Mouse (Mus musculus) embryonic facial prominence, embryonic 15.5 days (tissue): Measurements from ENCODE around the gene Tmco1. TPM values are rescaled to one million over a fixed set of nuclear protein-coding genes. Genes with fewer than 3 reads are reported as not detected.

Source experiments
- ATAC-seq: fragments of 200-750 bp; cut with Nextera tagmentation; 2 replicates; pipeline ENCODE4 v1.8.0; 2017; ENCODE audit warnings: low read depth, moderate TSS enrichment; ENCODE audit not compliant: insufficient number of reproducible peaks, low FRiP score, low TSS enrichment
- H3K27ac ChIP-seq: fragments of 300-500 bp; sonication (generic); replicated peaks from 2 replicates; pipeline ENCODE4 v1.5.1; 2015; ENCODE audit warnings: mild to moderate bottlenecking, inconsistent platforms
- H3K27me3 ChIP-seq: fragments of 300-500 bp; sonication (generic); 2 replicates; pipeline ENCODE4 v1.6.1; 2015; ENCODE audit warnings: inconsistent platforms
- H3K36me3 ChIP-seq: fragments of 300-500 bp; sonication (generic); 2 replicates; pipeline ENCODE4 v1.6.1; 2015; ENCODE audit warnings: mild to moderate bottlenecking, inconsistent platforms
- H3K4me1 ChIP-seq: fragments of 300-500 bp; sonication (generic); 2 replicates; pipeline ENCODE4 v1.6.1; 2015; ENCODE audit warnings: inconsistent platforms
- H3K4me2 ChIP-seq: fragments of 300-500 bp; sonication (generic); replicated peaks from 2 replicates; pipeline ENCODE4 v1.6.1; 2015; ENCODE audit warnings: mild to moderate bottlenecking, inconsistent platforms
- H3K4me3 ChIP-seq: fragments of 300-500 bp; sonication (generic); replicated peaks from 2 replicates; pipeline ENCODE4 v1.5.1; 2015; ENCODE audit warnings: mild to moderate bottlenecking, inconsistent platforms
- H3K9ac ChIP-seq: fragments of 300-500 bp; sonication (generic); 2 replicates; pipeline ENCODE4 v1.6.1; 2015; ENCODE audit warnings: inconsistent platforms
- H3K9me3 ChIP-seq: fragments of 300-500 bp; sonication (generic); replicated peaks from 2 replicates; pipeline ENCODE4 v1.6.1; 2016; ENCODE audit warnings: inconsistent platforms
- WGBS: fragments of 180-500 bp; shearing (Covaris S2); methylation state at CpG from one replicate; pipeline ENCODE4 v1.1.7; 2015; 5-methylcytosine and 5-hydroxymethylcytosine counted together
- polyA plus RNA-seq: library from polyadenylated mRNA; unstranded; fragments of >200 nt; fragmentation: Nextera tagmentation; extraction: Ambion mirVana; gene quantifications from 2 replicates; pipeline ENCODE4 v1.2.1, GENCODE M21; 2015

Gene Tmco1
- polyA plus RNA-seq, 1 experiment from 2014 or later = 92.5 TPM

DNA sequence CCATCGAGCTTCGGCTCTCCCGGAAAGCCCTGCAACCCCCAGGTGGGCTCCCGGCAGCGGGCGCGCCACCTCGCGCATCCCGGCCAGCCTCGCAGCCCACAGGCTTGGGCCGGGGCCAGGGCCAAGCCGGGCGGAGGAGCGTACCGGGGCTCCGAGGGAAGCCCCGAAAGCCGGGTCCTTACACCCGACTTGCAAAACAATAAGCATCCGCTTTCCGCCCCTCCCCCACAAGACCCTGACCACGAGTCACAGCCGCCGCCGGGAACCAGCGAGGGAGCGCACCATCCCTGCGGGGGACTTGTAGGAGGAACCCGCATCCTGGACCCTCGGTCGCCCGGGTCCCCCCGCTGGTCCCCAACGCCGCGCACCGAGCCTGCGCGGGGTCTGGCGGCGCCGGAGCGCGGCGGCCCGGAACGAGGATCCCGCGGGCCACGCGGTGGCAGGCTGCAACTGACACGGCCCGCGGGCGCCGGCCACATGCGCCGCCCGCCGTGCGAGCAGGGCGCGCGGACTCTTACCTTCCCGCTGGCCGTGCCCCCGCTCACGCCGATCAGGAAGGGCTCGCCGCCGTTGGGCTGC lies 23.8 kb upstream of the Tmco1 start:
- Histone ChIP-seq H3K9me3 (no peaks in the 10 kb centered on the region), H3K4me1 (peaks cover 29% of the 10 kb centered on the region), H3K4me3 (peak overlapping the region; percentile 89), H3K4me2 (peak overlapping the region; percentile 87), H3K27me3 (no peaks in the 10 kb centered on the region; the same call in 1 of the 2 replicates), H3K36me3 (no peaks in the 10 kb centered on the region), H3K27ac (peak overlapping the region; percentile 88), H3K9ac (peak overlapping the region; percentile 70)
- peak; percentile 48; the same call in 1 of the 2 replicates for ATAC-seq
- WGBS = under 1% methylated on average over 70 of the region's 73 CpGs

GRCm38 (mm10) chr1:167284837-167285319 lies 23.3 kb upstream of the Tmco1 start:
- Histone ChIP-seq H3K36me3 (no peaks in the 10 kb centered on the region), H3K27me3 (peaks cover 4% of the 10 kb centered on the region), H3K4me3 (peak overlapping the region; percentile 89), H3K9me3 (no peaks in the 10 kb centered on the region), H3K27ac (peak overlapping the region; percentile 88), H3K4me1 (peaks cover 34% of the 10 kb centered on the region), H3K4me2 (peak overlapping the region; percentile 87), H3K9ac (peak overlapping the region; percentile 70)
- WGBS = under 1% methylated on average over 51 of the region's 51 CpGs
- peak; percentile 87 for ATAC-seq

GRCm38 (mm10) chr1:167285320-167285355 lies 23.0 kb upstream of the Tmco1 start, which contains the start of gene Uck2:
TSS of gene Uck2 (minus strand) at chr1:167285320.
- 0% methylated on average over 2 of the region's 2 CpGs for WGBS
- H3K4me1 ChIP-seq = peaks cover 35% of the 10 kb centered on the region
- H3K27ac ChIP-seq = peak within 1 kb of the TSS; percentile 88
- no peaks in the 10 kb centered on the region for H3K36me3 ChIP-seq
- H3K27me3 ChIP-seq = peaks cover 5% of the 10 kb centered on the region
- peak within 1 kb of the TSS; percentile 87 for H3K4me2 ChIP-seq
- H3K9me3 ChIP-seq = no peaks in the 10 kb centered on the region
- H3K9ac ChIP-seq = peak within 1 kb of the TSS; percentile 70
- no peak for ATAC-seq
- peak within 1 kb of the TSS; percentile 89 for H3K4me3 ChIP-seq

- H3K27me3 ChIP-seq = peaks cover 5% of the 10 kb centered on the region
- peak overlapping the region; percentile 88 for H3K27ac ChIP-seq
- no peaks in the 10 kb centered on the region for H3K9me3 ChIP-seq
- peaks cover 35% of the 10 kb centered on the region for H3K4me1 ChIP-seq
- peak overlapping the region; percentile 87 for H3K4me2 ChIP-seq
- H3K36me3 ChIP-seq = no peaks in the 10 kb centered on the region
- H3K9ac ChIP-seq = peak overlapping the region; percentile 70
- H3K4me3 ChIP-seq = peak overlapping the region; percentile 89
- 4% methylated on average over 8 of the region's 8 CpGs for WGBS
- ATAC-seq = no peak
These were observed 22.8 kb upstream of the Tmco1 start for GRCm38 (mm10) chr1:167285356-167285755.

DNA sequence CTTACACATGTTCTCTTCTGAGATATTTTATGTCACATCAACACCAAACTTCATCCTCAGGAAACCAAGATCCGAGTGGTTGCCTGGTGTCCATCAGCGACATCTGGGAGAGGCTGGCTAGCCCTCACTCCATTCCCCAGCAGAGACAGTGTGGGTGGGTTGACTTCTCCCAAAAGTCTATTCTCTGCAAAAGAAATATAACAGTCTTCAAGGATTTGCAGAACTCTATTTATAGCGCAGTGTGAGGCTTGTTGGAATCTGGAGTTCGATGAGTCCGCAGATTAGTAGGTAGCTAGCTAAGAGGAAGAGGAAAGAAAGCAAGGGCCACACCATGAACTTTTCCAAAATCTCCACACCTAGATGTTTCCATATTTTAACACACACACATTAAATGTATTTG lies 21.0 kb upstream of the Tmco1 start:
- WGBS = 80% methylated on average over 5 of the region's 5 CpGs

GRCm38 (mm10) chr1:167288665-167289538 lies 19.3 kb upstream of the Tmco1 start:
- H3K4me2 ChIP-seq = no peak overlapping the region
- 36% methylated on average over 11 of the region's 11 CpGs for WGBS
- H3K9me3 ChIP-seq = no peaks in the 10 kb centered on the region
- no peaks in the 10 kb centered on the region for H3K36me3 ChIP-seq
- no peak for ATAC-seq
- H3K27me3 ChIP-seq = peaks cover 5% of the 10 kb centered on the region
- peaks cover 23% of the 10 kb centered on the region for H3K4me1 ChIP-seq
- H3K4me3 ChIP-seq = no peak overlapping the region
- no peak overlapping the region for H3K9ac ChIP-seq
- H3K27ac ChIP-seq = no peak overlapping the region

More for the DNA sequence above, 21.0 kb upstream of the Tmco1 start:
- H3K27me3 ChIP-seq = peaks cover 5% of the 10 kb centered on the region
- H3K27ac ChIP-seq = no peak overlapping the region
- H3K4me1 ChIP-seq = peaks cover 34% of the 10 kb centered on the region
- no peak overlapping the region for H3K4me2 ChIP-seq
- H3K4me3 ChIP-seq = no peak overlapping the region
- ATAC-seq = no peak
- H3K9ac ChIP-seq = no peak overlapping the region
- H3K36me3 ChIP-seq = no peaks in the 10 kb centered on the region
- H3K9me3 ChIP-seq = no peaks in the 10 kb centered on the region

DNA sequence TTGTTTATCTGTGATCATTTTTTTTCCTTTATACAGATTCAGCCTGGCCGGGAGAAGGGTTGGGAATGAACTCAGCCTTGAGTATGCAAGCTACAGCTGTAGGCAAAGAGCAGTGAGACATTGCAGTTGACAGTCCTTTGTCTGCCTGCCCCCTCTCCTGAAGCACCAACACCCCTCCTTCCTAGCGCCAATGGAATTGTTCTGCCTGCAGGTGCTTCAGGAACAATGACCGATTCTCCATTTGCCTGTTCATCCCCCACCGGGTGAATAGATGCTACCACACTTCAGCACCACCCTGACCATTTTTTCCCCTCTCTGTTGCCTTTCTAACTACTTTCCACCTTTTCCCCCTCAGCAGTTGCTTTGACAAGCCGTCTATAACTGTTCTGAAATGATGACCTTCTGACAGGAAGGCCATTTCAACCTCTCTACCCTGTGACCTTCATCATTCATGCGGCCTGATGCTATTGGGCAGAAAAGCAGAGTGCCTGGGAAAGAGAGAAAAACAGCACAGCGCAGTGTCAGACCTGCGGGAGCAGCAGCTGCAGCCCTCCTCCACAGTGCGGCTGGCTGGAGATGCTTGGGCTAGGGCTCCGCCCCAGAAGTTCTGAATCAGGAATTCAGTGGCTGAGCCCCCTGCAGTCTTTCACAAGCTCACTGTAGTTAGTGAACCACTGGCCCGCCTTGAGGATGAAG lies 18.5 kb upstream of the Tmco1 start:
- peaks cover 23% of the 10 kb centered on the region for H3K4me1 ChIP-seq
- peaks cover 5% of the 10 kb centered on the region for H3K27me3 ChIP-seq
- peak; percentile 60; the same call in 1 of the 2 replicates for ATAC-seq
- no peaks in the 10 kb centered on the region for H3K36me3 ChIP-seq
- H3K4me2 ChIP-seq = no peak overlapping the region
- H3K27ac ChIP-seq = no peak overlapping the region
- H3K4me3 ChIP-seq = no peak overlapping the region
- no peak overlapping the region for H3K9ac ChIP-seq
- H3K9me3 ChIP-seq = no peaks in the 10 kb centered on the region
- 5% methylated on average over 11 of the region's 11 CpGs for WGBS

DNA sequence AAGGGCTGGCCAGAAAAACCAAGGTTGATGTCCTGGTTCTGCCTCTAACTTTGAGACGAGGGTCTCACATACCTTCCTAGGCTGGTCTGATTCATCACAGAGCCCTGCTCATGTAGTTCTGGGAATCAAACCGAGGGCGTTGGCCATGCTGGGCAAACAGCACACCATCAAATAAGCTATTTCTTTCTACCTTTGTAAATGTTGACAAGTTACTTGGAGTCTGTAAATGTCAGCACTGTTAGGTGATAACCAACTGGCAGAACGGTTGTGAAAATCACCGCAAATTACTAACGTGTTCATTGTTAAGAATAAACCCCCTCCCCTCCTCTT lies 17.9 kb upstream of the Tmco1 start:
- no peak for ATAC-seq
- Histone ChIP-seq H3K4me2 (no peak overlapping the region), H3K27me3 (peaks cover 5% of the 10 kb centered on the region), H3K4me1 (peaks cover 21% of the 10 kb centered on the region), H3K9ac (no peak overlapping the region), H3K27ac (no peak overlapping the region), H3K4me3 (no peak overlapping the region), H3K9me3 (no peaks in the 10 kb centered on the region), H3K36me3 (no peaks in the 10 kb centered on the region)
- WGBS = 29% methylated on average over 6 of the region's 6 CpGs

- WGBS = 66% methylated on average over 8 of the region's 8 CpGs
- Histone ChIP-seq H3K27ac (no peak overlapping the region), H3K4me2 (no peak overlapping the region), H3K4me3 (no peak overlapping the region), H3K27me3 (peaks cover 5% of the 10 kb centered on the region), H3K36me3 (no peaks in the 10 kb centered on the region), H3K9ac (no peak overlapping the region), H3K9me3 (no peaks in the 10 kb centered on the region), H3K4me1 (peaks cover 17% of the 10 kb centered on the region)
- ATAC-seq = no peak
These were observed 16.6 kb upstream of the Tmco1 start for GRCm38 (mm10) chr1:167291610-167292009.

DNA sequence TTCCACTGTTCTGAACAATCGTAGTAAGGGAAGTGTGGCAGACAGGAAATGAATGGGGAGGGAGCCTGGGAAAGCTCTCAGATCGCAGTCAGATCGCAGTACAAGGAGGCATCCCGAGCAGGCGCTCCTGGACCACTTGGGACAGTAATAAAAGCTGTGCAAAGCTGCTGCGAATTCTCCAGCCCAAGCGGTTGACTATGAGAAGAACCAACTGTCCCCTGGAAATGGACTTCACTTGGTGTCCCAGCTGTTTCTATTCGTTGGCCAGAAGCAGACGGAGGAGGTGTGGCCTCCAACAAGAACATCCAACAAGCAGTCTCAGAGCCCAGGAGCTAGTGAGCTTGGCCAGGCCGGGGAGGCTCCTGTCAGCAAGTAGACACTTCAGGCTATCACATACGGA lies 15.7 kb upstream of the Tmco1 start:
- peaks cover 17% of the 10 kb centered on the region for H3K4me1 ChIP-seq
- no peak overlapping the region for H3K4me2 ChIP-seq
- no peaks in the 10 kb centered on the region for H3K36me3 ChIP-seq
- no peak overlapping the region for H3K4me3 ChIP-seq
- H3K27ac ChIP-seq = no peak overlapping the region
- H3K27me3 ChIP-seq = peaks cover 5% of the 10 kb centered on the region
- H3K9me3 ChIP-seq = no peaks in the 10 kb centered on the region
- no peak overlapping the region for H3K9ac ChIP-seq
- no peak for ATAC-seq
- WGBS = 27% methylated on average over 11 of the region's 11 CpGs

DNA sequence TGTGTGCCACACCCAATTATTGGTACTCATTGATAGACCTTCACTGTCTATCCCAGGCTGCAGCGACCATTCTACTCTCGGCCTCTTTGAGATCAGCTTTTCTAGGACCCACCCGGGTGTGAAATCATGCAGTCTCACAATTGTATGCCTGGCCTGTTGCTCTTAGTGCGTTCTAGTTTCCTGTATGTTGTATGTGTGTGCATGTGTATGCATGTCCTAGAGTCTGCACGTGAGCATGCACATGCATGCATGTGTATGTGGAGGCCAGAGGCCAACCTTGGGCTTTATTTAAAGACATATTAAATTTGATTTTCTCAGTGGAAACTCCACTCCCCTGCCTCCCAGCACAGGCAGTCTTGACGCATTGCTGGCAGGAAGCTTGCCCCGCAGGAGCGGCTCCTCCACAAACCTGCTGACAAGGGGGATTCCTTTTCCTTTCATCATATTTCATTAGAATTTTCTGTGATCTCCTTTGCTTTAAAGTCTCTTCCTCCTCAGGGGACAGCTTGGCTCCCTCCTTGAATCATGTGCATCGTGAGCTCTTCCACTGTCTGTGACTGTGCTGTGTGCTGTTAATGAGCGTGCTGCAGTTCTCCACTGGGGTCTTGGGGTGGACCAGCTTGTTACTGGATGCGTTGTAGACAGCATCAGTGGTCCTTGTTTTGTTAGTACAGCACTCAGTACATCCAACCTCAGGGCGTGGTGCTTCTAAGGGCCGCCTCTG lies 12.3 kb upstream of the Tmco1 start:
- 45% methylated on average over 13 of the region's 13 CpGs for WGBS
- ATAC-seq = no peak

More for the DNA sequence above, 12.3 kb upstream of the Tmco1 start:
- H3K27me3 ChIP-seq = no peaks in the 10 kb centered on the region
- H3K9me3 ChIP-seq = no peaks in the 10 kb centered on the region
- H3K4me1 ChIP-seq = no peaks in the 10 kb centered on the region
- H3K27ac ChIP-seq = no peak overlapping the region
- H3K4me3 ChIP-seq = no peak overlapping the region
- H3K9ac ChIP-seq = no peak overlapping the region
- H3K36me3 ChIP-seq = no peaks in the 10 kb centered on the region
- no peak overlapping the region for H3K4me2 ChIP-seq
